Mouse (Mus musculus): Measurements from ENCODE around the gene Exoc3l2. TPM values are rescaled to one million over a fixed set of nuclear protein-coding genes. Genes with fewer than 3 reads are reported as not detected.

The Exoc3l2 gene
- polyA plus RNA-seq (2015; fragmentation: Nextera tagmentation; extraction: Ambion mirVana), result 0.38 and 0.43 TPM in 2 replicates

DNA sequence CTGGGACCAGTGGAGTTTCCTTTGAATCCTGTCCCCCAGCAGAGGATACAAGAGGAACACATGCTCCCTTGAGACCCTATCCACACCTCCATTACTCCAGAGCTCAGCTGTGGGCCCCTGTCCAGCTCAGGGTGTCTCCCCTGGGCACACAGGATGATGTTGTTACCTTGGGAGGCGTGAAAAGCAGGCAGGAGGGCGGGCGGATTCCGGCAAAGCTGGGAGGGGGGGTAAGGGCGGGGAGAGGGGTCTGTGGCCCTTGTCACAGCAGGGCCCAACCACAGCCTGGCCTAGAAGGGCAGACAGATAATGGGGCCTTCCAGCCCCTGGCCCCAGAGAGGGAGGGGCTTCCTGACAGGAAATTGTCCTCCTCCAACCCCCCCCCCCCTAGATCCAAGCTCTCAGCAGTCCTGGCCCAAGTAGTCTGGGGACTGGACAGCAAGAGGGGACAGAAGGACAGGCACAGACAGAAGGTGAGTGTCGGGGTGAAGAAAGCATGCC, at the start of gene Exoc3l2:
Exoc3l2 (plus strand) TSS at position 448 of the 498 bp plus-strand sequence.
- no peak within 1 kb of the TSS for H3K4me3 ChIP-seq
- H3K9me3 ChIP-seq, result no peaks in the 10 kb centered on the region
- 23% methylated on average over 6 of the region's 6 CpGs for WGBS
- H3K27ac ChIP-seq, result no peak within 1 kb of the TSS
- H3K27me3 ChIP-seq, result peaks cover 47% of the 10 kb centered on the region
- ATAC-seq (ENCODE audit: low FRiP score), result no peak
- H3K36me3 ChIP-seq, result no peaks in the 10 kb centered on the region
- H3K4me1 ChIP-seq (replicated peaks), result peaks cover 6% of the 10 kb centered on the region
- no peak within 1 kb of the TSS for H3K4me2 ChIP-seq
- H3K9ac ChIP-seq, result no peak within 1 kb of the TSS

DNA sequence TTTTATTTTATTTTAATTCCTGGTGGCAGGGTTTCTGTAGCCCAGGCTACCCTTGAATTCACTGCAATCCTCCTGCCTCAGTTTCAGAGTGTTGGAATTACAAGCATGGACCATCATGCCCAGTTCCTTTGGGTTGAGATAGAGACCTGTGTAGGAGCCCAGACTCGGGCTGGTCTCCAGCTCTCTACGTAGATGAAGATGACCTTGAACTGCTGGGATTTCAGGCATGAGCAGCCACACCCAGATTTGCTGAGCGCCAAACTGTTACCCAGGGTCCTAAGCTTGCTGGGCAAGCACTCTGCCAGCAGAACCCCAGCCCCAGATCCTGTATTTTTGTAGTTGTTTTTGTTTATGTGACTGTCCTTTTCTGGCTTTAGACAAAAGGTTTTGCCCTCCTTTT, 49.6 kb upstream of the Exoc3l2 start:
- no peak overlapping the region for H3K4me2 ChIP-seq
- no peaks in the 10 kb centered on the region for H3K4me1 ChIP-seq (replicated peaks)
- H3K4me3 ChIP-seq, result no peak overlapping the region
- peaks cover 47% of the 10 kb centered on the region for H3K27me3 ChIP-seq
- no peak overlapping the region for H3K27ac ChIP-seq
- peaks cover 7% of the 10 kb centered on the region; the same call in 1 of the 2 replicates for H3K9me3 ChIP-seq
- no peak overlapping the region for H3K9ac ChIP-seq
- no peaks in the 10 kb centered on the region for H3K36me3 ChIP-seq
- ATAC-seq (ENCODE audit: low FRiP score), result no peak
- 89% methylated on average over 3 of the region's 3 CpGs for WGBS

DNA sequence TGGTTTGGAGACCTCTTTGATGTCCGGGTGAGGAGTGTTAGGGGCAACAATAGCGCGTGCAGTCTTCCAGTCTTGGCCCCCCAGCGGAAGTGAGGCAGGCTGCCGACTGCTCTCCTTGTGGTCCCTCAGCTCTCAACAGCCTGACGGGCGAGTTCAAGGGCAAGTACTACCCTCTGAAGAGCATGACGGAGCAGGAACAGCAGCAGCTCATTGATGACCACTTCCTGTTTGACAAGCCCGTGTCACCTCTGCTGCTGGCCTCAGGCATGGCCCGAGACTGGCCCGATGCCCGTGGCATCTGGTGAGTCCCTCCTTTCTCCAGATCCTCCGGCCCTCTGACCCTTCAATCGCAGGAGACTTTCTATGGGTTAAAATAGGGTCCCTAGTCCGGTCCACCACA, 46.5 kb upstream of the Exoc3l2 start:
- peaks cover 7% of the 10 kb centered on the region; the same call in 1 of the 2 replicates for H3K9me3 ChIP-seq
- H3K4me2 ChIP-seq, result no peak overlapping the region
- no peak for ATAC-seq (ENCODE audit: low FRiP score)
- peaks cover 8% of the 10 kb centered on the region for H3K4me1 ChIP-seq (replicated peaks)
- 86% methylated on average over 15 of the region's 15 CpGs for WGBS
- peaks cover 64% of the 10 kb centered on the region for H3K27me3 ChIP-seq
- H3K27ac ChIP-seq, result no peak overlapping the region
- H3K9ac ChIP-seq, result no peak overlapping the region
- H3K4me3 ChIP-seq, result no peak overlapping the region
- H3K36me3 ChIP-seq, result no peaks in the 10 kb centered on the region

DNA sequence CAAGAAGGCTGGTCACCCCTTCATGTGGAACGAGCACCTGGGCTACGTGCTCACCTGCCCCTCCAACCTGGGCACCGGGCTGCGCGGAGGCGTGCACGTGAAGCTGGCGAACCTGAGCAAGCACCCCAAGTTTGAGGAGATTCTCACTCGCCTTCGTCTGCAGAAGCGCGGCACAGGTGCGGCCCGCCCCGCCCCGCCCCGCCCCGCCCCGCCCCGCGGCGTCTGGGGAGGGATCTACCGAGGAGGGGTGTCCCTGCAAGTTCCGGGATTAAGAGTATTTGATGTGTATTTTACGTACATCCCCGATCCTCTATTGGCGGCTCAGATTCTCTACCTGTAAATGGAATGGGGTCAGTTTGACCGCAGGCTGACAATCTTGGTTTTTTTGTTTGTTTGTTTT, 43.0 kb upstream of the Exoc3l2 start:
- no peak for ATAC-seq (ENCODE audit: low FRiP score)
- Histone ChIP-seq H3K27me3 (peaks cover 67% of the 10 kb centered on the region), H3K27ac (no peak overlapping the region), H3K36me3 (peaks cover 8% of the 10 kb centered on the region), H3K4me3 (no peak overlapping the region), H3K9me3 (no peaks in the 10 kb centered on the region), H3K4me2 (peak overlapping the region; percentile 8; the same call in 1 of the 2 replicates), H3K9ac (no peak overlapping the region), H3K4me1 (replicated peaks) (peaks cover 8% of the 10 kb centered on the region)
- 9% methylated on average over 28 of the region's 28 CpGs for WGBS

DNA sequence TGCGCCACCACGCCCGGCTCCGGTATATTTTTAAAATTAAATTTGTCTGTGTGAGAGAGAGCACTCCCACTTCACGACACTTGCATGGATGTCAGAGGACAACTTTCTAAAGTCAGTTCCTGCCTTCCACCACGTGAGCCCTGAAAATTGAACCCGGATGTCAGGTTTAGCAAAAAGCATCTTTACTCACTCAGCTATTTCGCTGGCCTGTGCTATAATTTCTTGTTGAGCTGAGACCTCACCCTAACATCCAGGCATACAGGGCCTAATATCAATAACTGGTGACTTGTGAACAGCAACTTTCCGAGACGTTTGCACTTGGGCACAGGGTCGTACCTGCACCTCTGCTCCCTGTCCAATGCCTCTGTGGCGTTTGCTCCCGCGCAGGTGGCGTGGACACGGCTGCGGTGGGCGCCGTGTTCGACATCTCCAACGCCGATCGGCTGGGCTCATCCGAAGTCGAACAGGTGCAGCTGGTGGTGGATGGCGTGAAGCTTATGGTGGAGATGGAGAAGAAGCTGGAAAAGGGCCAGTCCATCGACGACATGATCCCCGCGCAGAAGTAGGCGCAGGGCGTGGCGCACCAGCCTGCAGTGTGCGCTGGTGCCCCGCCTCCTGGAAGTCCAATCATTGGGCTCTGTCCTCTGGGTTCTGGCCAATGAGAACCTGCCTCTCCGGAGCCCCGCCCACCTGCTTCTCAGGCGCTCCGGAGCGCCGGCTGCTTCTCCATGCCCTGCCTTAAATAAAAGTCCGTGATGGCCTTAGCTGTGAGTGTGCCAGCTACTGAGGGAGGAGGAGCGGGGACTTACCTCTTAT, 42.1 kb upstream of the Exoc3l2 start:
- 13% methylated on average over 43 of the region's 43 CpGs for WGBS
- ATAC-seq (ENCODE audit: low FRiP score), result peak; percentile 96
- H3K27ac ChIP-seq, result no peak overlapping the region

DNA sequence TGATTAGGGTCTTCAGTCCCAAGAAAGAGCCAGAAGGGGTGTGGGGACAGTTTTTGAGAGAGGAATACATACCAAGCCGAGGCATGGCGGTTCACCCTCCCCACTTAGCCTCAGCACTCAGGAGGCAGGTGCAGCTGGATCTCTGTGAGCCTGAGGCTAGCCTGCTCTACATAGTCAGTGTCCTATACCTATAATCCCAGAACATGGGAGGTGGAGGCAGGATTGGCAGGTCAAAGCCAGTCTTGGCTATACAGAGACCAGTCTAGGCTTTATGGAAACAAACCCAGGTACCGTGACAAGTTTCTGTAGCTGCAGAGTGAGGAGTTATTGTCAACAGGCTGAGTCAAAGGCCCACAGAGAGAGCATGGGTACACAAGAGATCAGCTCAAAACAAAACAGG, 40.0 kb upstream of the Exoc3l2 start:
- H3K4me3 ChIP-seq, result no peak overlapping the region
- no peaks in the 10 kb centered on the region for H3K9me3 ChIP-seq
- peaks cover 10% of the 10 kb centered on the region for H3K4me1 ChIP-seq (replicated peaks)
- no peak overlapping the region for H3K27ac ChIP-seq
- H3K4me2 ChIP-seq, result no peak overlapping the region
- H3K36me3 ChIP-seq, result peaks cover 37% of the 10 kb centered on the region
- ATAC-seq (ENCODE audit: low FRiP score), result no peak
- WGBS, result 90% methylated on average over 3 of the region's 3 CpGs
- H3K9ac ChIP-seq, result no peak overlapping the region
- peaks cover 47% of the 10 kb centered on the region for H3K27me3 ChIP-seq

More for the DNA sequence above, 42.1 kb upstream of the Exoc3l2 start:
- Histone ChIP-seq H3K27me3 (peaks cover 65% of the 10 kb centered on the region), H3K4me3 (peak overlapping the region; percentile 45), H3K4me1 (replicated peaks) (peaks cover 8% of the 10 kb centered on the region), H3K9me3 (no peaks in the 10 kb centered on the region), H3K4me2 (peak overlapping the region; percentile 65), H3K9ac (peak overlapping the region; percentile 60), H3K36me3 (peaks cover 17% of the 10 kb centered on the region)

DNA sequence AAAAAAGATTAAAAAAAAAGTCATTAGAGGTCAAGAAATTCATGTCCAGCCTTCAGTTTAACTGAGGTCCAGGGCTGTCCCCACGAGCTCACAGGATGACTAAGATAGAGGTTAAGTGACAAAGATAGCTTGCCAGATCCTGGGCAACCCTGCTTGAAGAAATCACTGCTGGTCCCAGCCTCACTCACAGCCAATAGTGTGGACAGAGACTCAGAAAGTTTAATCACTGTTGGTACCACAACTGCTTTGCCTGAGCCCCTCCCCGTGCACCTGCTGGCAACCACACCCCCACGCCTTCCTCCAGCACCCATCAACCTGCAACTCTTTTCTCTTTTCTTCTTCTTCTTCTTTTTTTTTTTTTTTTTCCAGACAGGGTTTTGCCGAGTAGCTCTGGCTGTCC, 39.1 kb upstream of the Exoc3l2 start:
- H3K36me3 ChIP-seq, result peaks cover 47% of the 10 kb centered on the region
- H3K27ac ChIP-seq, result no peak overlapping the region
- H3K27me3 ChIP-seq, result peaks cover 37% of the 10 kb centered on the region
- no peaks in the 10 kb centered on the region for H3K9me3 ChIP-seq
- H3K9ac ChIP-seq, result no peak overlapping the region
- peaks cover 12% of the 10 kb centered on the region for H3K4me1 ChIP-seq (replicated peaks)
- no peak for ATAC-seq (ENCODE audit: low FRiP score)
- 71% methylated on average over 4 of the region's 4 CpGs for WGBS
- H3K4me3 ChIP-seq, result no peak overlapping the region
- H3K4me2 ChIP-seq, result no peak overlapping the region

DNA sequence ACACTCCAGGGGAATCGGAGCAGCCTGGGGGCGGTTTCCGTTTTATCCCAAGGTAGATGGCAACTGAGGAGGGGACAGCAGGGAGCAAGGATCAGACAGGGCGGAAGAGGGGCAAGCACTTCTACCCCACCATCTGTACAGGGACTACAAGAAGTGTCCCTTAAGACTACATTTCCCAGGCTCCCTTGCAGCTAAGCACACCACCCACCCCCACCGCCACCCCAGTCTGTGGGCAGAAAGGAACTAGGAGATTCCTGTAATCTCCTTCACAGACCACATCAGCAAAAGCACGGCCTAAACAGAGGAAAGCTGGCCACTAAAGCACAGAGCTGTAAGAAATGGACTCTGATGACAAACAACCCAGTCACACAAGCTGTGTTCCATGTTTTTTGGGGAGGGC, 36.8 kb upstream of the Exoc3l2 start:
- WGBS, result 71% methylated on average over 6 of the region's 6 CpGs
- peaks cover 17% of the 10 kb centered on the region for H3K27me3 ChIP-seq
- peaks cover 70% of the 10 kb centered on the region for H3K36me3 ChIP-seq
- H3K4me1 ChIP-seq (replicated peaks), result peaks cover 4% of the 10 kb centered on the region; the same call in 1 of the 2 replicates
- H3K27ac ChIP-seq, result no peak overlapping the region
- ATAC-seq (ENCODE audit: low FRiP score), result no peak
- no peak overlapping the region for H3K4me2 ChIP-seq
- no peaks in the 10 kb centered on the region for H3K9me3 ChIP-seq
- no peak overlapping the region for H3K9ac ChIP-seq
- H3K4me3 ChIP-seq, result no peak overlapping the region

DNA sequence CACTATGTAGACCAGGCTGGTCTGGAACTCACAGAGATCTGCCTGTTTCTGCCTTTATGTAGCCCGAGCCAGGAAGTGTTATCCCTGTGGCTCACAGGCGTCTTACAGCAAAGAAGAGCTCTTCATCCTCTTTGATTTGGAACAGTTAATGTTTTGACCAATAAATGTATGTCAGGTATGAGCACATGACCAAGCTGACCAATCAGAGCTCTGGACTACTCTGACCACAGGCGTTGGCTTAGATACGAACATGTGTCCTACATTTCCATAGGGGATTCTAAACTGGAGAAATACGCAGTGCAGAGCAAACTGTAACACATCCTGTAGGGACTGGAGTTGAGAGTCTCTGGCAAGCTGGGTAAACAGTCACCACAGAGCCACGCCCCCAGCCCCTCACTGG, 36.2 kb upstream of the Exoc3l2 start:
- H3K27me3 ChIP-seq, result peaks cover 12% of the 10 kb centered on the region
- ATAC-seq (ENCODE audit: low FRiP score), result no peak
- H3K9me3 ChIP-seq, result no peaks in the 10 kb centered on the region
- no peak overlapping the region for H3K4me3 ChIP-seq
- no peak overlapping the region for H3K27ac ChIP-seq
- WGBS, result 90% methylated on average over 6 of the region's 6 CpGs
- peaks cover 75% of the 10 kb centered on the region for H3K36me3 ChIP-seq
- no peak overlapping the region for H3K9ac ChIP-seq
- H3K4me1 ChIP-seq (replicated peaks), result peaks cover 4% of the 10 kb centered on the region; the same call in 1 of the 2 replicates
- no peak overlapping the region for H3K4me2 ChIP-seq

DNA sequence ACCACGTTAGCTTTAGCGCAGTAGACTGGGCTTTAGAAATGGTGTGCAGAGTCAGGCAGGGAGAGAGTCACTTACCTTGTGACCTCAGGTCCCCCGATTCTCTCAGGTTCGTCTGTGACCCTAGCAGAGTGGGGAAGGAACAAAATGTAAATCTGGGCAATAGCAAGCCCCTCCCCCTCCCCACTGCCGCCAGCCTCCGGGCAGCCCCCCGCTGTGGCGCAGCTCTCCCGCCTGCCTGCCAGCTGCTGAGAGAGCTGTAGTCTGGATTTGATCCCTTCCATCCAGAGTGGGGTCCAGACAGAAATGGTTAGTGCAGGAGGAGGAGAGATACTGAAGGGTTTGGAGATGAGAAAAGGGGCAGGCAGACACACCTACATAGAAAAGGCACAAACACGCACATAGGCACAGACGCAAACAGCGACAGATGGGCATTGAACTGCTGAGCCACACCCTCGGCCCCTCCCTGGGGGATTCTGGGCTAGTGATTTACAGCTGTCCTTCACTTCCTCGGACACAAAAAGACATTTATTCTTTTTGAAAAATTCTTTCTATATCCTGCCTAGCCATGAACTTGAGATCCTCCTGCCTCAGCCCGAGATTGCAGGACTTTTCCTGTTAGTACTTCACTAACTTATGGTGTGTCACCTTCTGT, 35.0 kb upstream of the Exoc3l2 start:
- peaks cover 4% of the 10 kb centered on the region; the same call in 1 of the 2 replicates for H3K4me1 ChIP-seq (replicated peaks)
- WGBS, result 64% methylated on average over 15 of the region's 15 CpGs

DNA sequence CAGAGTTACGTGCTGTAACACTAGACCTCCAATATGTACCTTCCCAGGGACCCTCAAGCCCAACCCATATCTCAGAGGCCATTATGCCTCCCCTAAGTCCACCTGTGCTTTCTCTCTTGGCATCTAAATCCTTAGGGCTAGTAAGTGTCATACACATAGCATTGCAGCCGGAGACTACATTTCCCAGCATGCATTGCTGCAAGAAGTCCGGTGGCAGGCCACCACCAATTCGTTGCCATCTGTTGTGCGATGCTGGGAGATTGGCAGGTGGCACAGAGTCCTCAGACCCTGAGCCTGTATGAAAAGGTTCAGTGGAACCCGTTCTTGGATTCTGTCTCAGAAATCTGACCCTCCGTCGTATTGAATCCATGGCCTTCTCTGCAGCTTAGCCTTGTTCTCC, 33.4 kb upstream of the Exoc3l2 start:
- Histone ChIP-seq H3K4me2 (no peak overlapping the region), H3K4me1 (replicated peaks) (peaks cover 4% of the 10 kb centered on the region; the same call in 1 of the 2 replicates), H3K36me3 (peaks cover 100% of the 10 kb centered on the region), H3K9me3 (no peaks in the 10 kb centered on the region), H3K4me3 (no peak overlapping the region), H3K27me3 (no peaks in the 10 kb centered on the region), H3K27ac (no peak overlapping the region), H3K9ac (no peak overlapping the region)
- ATAC-seq (ENCODE audit: low FRiP score), result no peak
- WGBS, result 68% methylated on average over 8 of the region's 8 CpGs

More for the DNA sequence above, 35.0 kb upstream of the Exoc3l2 start:
- H3K9me3 ChIP-seq, result no peaks in the 10 kb centered on the region
- peaks cover under 1% of the 10 kb centered on the region; the same call in 1 of the 2 replicates for H3K27me3 ChIP-seq
- H3K9ac ChIP-seq, result no peak overlapping the region
- no peak for ATAC-seq (ENCODE audit: low FRiP score)
- peaks cover 88% of the 10 kb centered on the region for H3K36me3 ChIP-seq
- no peak overlapping the region for H3K27ac ChIP-seq
- H3K4me2 ChIP-seq, result no peak overlapping the region
- H3K4me3 ChIP-seq, result no peak overlapping the region

DNA sequence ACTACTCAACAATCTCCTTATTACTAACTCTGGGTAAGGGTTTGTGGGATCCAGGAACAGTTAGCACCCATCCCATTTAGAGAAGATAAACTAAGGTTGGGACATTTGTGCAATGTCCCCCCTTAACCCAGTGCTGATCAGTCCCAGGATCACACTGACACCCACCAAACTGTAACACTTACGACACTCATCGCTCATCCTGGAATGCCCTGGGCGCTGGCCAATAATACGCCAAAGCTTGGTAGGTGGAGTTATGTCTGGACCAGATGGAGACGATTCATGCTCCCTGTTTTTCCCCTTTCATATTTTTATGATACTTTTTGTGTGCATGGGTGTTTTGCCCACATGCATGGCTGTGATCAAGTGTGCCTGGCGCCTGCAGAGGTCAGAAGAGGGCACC, 32.7 kb upstream of the Exoc3l2 start:
- ATAC-seq (ENCODE audit: low FRiP score), result no peak
- no peaks in the 10 kb centered on the region for H3K27me3 ChIP-seq
- H3K4me2 ChIP-seq, result no peak overlapping the region
- peaks cover 100% of the 10 kb centered on the region for H3K36me3 ChIP-seq
- no peak overlapping the region for H3K9ac ChIP-seq
- no peak overlapping the region for H3K27ac ChIP-seq
- no peak overlapping the region for H3K4me3 ChIP-seq
- WGBS, result 91% methylated on average over 6 of the region's 6 CpGs
- peaks cover 4% of the 10 kb centered on the region; the same call in 1 of the 2 replicates for H3K4me1 ChIP-seq (replicated peaks)
- no peaks in the 10 kb centered on the region for H3K9me3 ChIP-seq

Data from hindbrain, embryonic 13.5 days (tissue).